Mouse (Mus musculus): ENCODE measurements around the gene Gpr146. TPM values are rescaled to one million over a fixed set of nuclear protein-coding genes. Genes with fewer than 3 reads are reported as not detected.
A peak's percentile ranks its signal among the peaks of the same experiment; 100 is the strongest.

The Gpr146 gene
- polyA plus RNA-seq, 1 experiment, result 11.7 TPM

DNA sequence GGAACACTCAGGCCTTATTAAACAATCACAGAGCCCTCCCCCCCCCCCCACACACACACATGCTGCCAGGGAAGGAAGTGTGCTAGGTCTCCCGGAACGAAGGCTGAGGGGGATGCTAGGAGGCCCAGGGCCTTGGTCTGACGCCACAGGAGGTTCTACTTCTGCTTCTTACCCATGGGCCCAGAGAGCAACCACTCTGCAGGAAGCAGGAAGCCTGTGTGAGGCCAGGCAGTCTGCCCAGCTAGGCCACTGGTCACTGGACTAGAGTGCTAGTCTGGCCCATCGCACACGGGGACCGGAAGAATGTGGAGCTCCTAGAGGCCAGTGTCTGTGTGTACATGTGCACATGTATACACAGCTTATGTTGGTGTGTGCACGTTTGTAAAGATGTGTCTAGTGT is 31.0 kb downstream of the Gpr146 start:
- H3ac ChIP-seq (ENCODE audit: control insufficient read depth, insufficient read length), result no peak overlapping the region
- no peaks in the 10 kb centered on the region for H3K36me3 ChIP-seq (ENCODE audit: control insufficient read depth, insufficient read depth)
- no peak overlapping the region for H3K4me3 ChIP-seq
- TF ChIP-seq POLR2AphosphoS2 (IDR thresholded peaks at IDR 0.05; ENCODE audit: insufficient read length, low read depth), result no peak
- TF ChIP-seq E2F4 (IDR thresholded peaks at IDR 0.05; ENCODE audit: insufficient read depth), result no peak
- TF ChIP-seq POLR2A (IDR thresholded peaks at IDR 0.05; ENCODE audit: insufficient read length, low read depth), result no peak
- TF ChIP-seq MAX (IDR thresholded peaks at IDR 0.05; ENCODE audit: low read depth), result no peak
- TF ChIP-seq USF1 (IDR thresholded peaks at IDR 0.05; ENCODE audit: low read depth), result no peak
- TF ChIP-seq CEBPB (IDR thresholded peaks at IDR 0.05; ENCODE audit: insufficient read depth, poor library complexity, severe bottlenecking), result no peak
- TF ChIP-seq REST (IDR thresholded peaks at IDR 0.05; ENCODE audit: insufficient read depth, insufficient read length), result no peak
- TF ChIP-seq TCF3 (IDR thresholded peaks at IDR 0.05; ENCODE audit: insufficient read length, low read depth), result no peak
- no peak for TF ChIP-seq TCF12 (IDR thresholded peaks at IDR 0.05; ENCODE audit: insufficient read depth, poor library complexity, severe bottlenecking)
- no peak for TF ChIP-seq SRF (IDR thresholded peaks at IDR 0.05; ENCODE audit: control insufficient read depth, insufficient read length, low read depth)
- TF ChIP-seq MYOG (IDR thresholded peaks at IDR 0.05; ENCODE audit: control insufficient read depth in 1 of 3, insufficient read depth in 1 of 3, insufficient read length in 2 of 3, low read depth in 2 of 3), result no peak
- no peak for TF ChIP-seq MYOD1 (IDR thresholded peaks at IDR 0.05; ENCODE audit: control insufficient read depth in 1 of 3, insufficient read length in 2 of 3, low read depth in 2 of 3)
- H3K4me2 ChIP-seq (ENCODE audit: low read depth), result no peak overlapping the region
- no peaks in the 10 kb centered on the region for H3K79me2 ChIP-seq (ENCODE audit: control insufficient read depth, insufficient read depth)
- no peaks in the 10 kb centered on the region for H3K27me3 ChIP-seq (ENCODE audit: control insufficient read depth, insufficient read depth, insufficient read length)

DNA sequence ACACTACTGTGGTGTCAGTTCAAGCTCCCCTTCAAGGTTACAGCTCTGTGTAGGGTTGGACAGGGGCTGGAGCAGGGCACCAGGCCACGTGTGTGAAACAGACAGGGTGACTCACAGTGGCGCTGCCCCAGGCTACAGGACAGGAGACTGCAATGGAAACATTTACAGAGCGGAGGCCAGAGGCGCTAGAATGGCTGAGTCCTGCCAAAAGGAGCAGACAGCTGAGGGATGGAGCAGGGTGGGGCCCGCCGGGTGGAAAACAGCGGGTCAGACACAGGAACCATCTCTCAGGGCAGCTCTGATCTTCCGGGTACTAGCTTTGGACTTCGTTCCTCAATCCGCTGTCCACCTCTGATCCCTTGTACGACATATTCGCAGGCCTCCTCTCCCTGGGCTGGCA is 31.9 kb downstream of the Gpr146 start:
- H3K4me3 ChIP-seq, result no peak overlapping the region
- H3K4me2 ChIP-seq (ENCODE audit: low read depth), result peak overlapping the region; percentile 55
- TF ChIP-seq REST (IDR thresholded peaks at IDR 0.05; ENCODE audit: insufficient read depth, insufficient read length), result no peak
- TF ChIP-seq MYOG (IDR thresholded peaks at IDR 0.05; ENCODE audit: control insufficient read depth in 1 of 3, insufficient read depth in 1 of 3, insufficient read length in 2 of 3, low read depth in 2 of 3), result peak; percentile 46 to 77 (median 61)
- TF ChIP-seq USF1 (IDR thresholded peaks at IDR 0.05; ENCODE audit: low read depth), result peak; percentile 48
- TF ChIP-seq TCF12 (IDR thresholded peaks at IDR 0.05; ENCODE audit: insufficient read depth, poor library complexity, severe bottlenecking), result no peak
- TF ChIP-seq POLR2AphosphoS2 (IDR thresholded peaks at IDR 0.05; ENCODE audit: insufficient read length, low read depth), result no peak
- TF ChIP-seq MAX (IDR thresholded peaks at IDR 0.05; ENCODE audit: low read depth), result no peak
- TF ChIP-seq TCF3 (IDR thresholded peaks at IDR 0.05; ENCODE audit: insufficient read length, low read depth), result no peak
- TF ChIP-seq MYOD1 (IDR thresholded peaks at IDR 0.05; ENCODE audit: control insufficient read depth in 1 of 3, insufficient read length in 2 of 3, low read depth in 2 of 3), result peak in 2 of 3 experiments; percentile 28 to 50
- TF ChIP-seq SRF (IDR thresholded peaks at IDR 0.05; ENCODE audit: control insufficient read depth, insufficient read length, low read depth), result no peak
- TF ChIP-seq POLR2A (IDR thresholded peaks at IDR 0.05; ENCODE audit: insufficient read length, low read depth), result no peak
- no peak for TF ChIP-seq CEBPB (IDR thresholded peaks at IDR 0.05; ENCODE audit: insufficient read depth, poor library complexity, severe bottlenecking)
- TF ChIP-seq E2F4 (IDR thresholded peaks at IDR 0.05; ENCODE audit: insufficient read depth), result no peak
- H3K79me2 ChIP-seq (ENCODE audit: control insufficient read depth, insufficient read depth), result no peaks in the 10 kb centered on the region
- no peaks in the 10 kb centered on the region for H3K36me3 ChIP-seq (ENCODE audit: control insufficient read depth, insufficient read depth)
- H3K27me3 ChIP-seq (ENCODE audit: control insufficient read depth, insufficient read depth, insufficient read length), result no peaks in the 10 kb centered on the region
- H3ac ChIP-seq (ENCODE audit: control insufficient read depth, insufficient read length), result no peak overlapping the region

DNA sequence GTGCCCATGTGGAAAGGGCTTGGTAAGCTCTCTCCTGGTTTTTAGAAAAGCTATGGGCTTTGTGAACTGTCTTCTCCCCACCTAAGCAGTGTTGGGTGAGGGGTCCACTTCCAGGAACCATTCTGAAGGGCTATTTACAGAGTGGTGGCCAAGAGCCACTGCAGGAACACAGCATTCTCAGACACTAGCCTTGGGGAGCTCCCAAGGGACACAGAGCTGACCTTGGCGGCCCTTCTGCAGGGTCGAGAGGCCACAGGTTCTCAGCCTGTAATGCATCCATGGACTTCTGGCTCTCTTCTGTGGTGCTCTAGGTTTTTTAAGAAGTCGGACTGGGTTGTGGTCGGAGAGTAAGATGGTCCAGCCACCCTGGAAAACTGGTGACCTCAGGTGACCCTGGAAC is 32.6 kb downstream of the Gpr146 start:
- Histone ChIP-seq H3K36me3 (ENCODE audit: control insufficient read depth, insufficient read depth) (no peaks in the 10 kb centered on the region), H3K27me3 (ENCODE audit: control insufficient read depth, insufficient read depth, insufficient read length) (no peaks in the 10 kb centered on the region), H3K4me3 (no peak overlapping the region), H3K4me2 (ENCODE audit: low read depth) (peak overlapping the region; percentile 55), H3ac (ENCODE audit: control insufficient read depth, insufficient read length) (no peak overlapping the region), H3K79me2 (ENCODE audit: control insufficient read depth, insufficient read depth) (no peaks in the 10 kb centered on the region)
- TF ChIP-seq MAX (IDR thresholded peaks at IDR 0.05; ENCODE audit: low read depth) (no peak), POLR2A (IDR thresholded peaks at IDR 0.05; ENCODE audit: insufficient read length, low read depth) (no peak), TCF3 (IDR thresholded peaks at IDR 0.05; ENCODE audit: insufficient read length, low read depth) (no peak), CEBPB (IDR thresholded peaks at IDR 0.05; ENCODE audit: insufficient read depth, poor library complexity, severe bottlenecking) (no peak)

DNA sequence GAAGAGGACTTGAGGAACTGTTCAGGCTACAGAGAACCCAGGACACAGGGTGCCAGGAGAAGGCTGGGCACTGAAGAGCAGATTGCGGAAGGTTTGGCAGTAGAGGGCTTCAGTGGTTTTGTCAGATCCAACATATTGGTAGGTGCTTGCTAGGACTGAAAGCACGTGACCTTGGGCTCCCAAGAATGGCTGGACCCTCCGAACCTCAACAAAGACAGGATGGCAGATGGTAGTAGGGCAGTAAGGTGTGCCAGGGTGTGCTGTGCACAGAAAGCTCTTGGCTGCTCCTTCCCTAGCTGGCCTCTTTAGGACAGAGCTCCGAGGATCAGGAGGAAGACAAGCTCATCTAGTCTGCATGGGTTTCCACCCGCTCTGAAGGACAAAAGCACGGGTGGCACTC is 33.6 kb downstream of the Gpr146 start:
- no peaks in the 10 kb centered on the region for H3K27me3 ChIP-seq (ENCODE audit: control insufficient read depth, insufficient read depth, insufficient read length)

More for the DNA sequence above, 33.6 kb downstream of the Gpr146 start:
- H3K36me3 ChIP-seq (ENCODE audit: control insufficient read depth, insufficient read depth), result no peaks in the 10 kb centered on the region
- TF ChIP-seq REST (IDR thresholded peaks at IDR 0.05; ENCODE audit: insufficient read depth, insufficient read length), result no peak
- TF ChIP-seq USF1 (IDR thresholded peaks at IDR 0.05; ENCODE audit: low read depth), result no peak
- TF ChIP-seq TCF12 (IDR thresholded peaks at IDR 0.05; ENCODE audit: insufficient read depth, poor library complexity, severe bottlenecking), result no peak
- TF ChIP-seq MYOD1 (IDR thresholded peaks at IDR 0.05; ENCODE audit: control insufficient read depth in 1 of 3, insufficient read length in 2 of 3, low read depth in 2 of 3), result no peak
- no peak for TF ChIP-seq MAX (IDR thresholded peaks at IDR 0.05; ENCODE audit: low read depth)
- TF ChIP-seq MYOG (IDR thresholded peaks at IDR 0.05; ENCODE audit: control insufficient read depth in 1 of 3, insufficient read depth in 1 of 3, insufficient read length in 2 of 3, low read depth in 2 of 3), result no peak
- TF ChIP-seq POLR2AphosphoS2 (IDR thresholded peaks at IDR 0.05; ENCODE audit: insufficient read length, low read depth), result no peak
- TF ChIP-seq TCF3 (IDR thresholded peaks at IDR 0.05; ENCODE audit: insufficient read length, low read depth), result no peak
- TF ChIP-seq POLR2A (IDR thresholded peaks at IDR 0.05; ENCODE audit: insufficient read length, low read depth), result no peak
- no peak for TF ChIP-seq SRF (IDR thresholded peaks at IDR 0.05; ENCODE audit: control insufficient read depth, insufficient read length, low read depth)
- TF ChIP-seq E2F4 (IDR thresholded peaks at IDR 0.05; ENCODE audit: insufficient read depth), result no peak
- TF ChIP-seq CEBPB (IDR thresholded peaks at IDR 0.05; ENCODE audit: insufficient read depth, poor library complexity, severe bottlenecking), result no peak
- H3ac ChIP-seq (ENCODE audit: control insufficient read depth, insufficient read length), result no peak overlapping the region
- no peak overlapping the region for H3K4me2 ChIP-seq (ENCODE audit: low read depth)
- H3K4me3 ChIP-seq, result no peak overlapping the region
- no peaks in the 10 kb centered on the region for H3K79me2 ChIP-seq (ENCODE audit: control insufficient read depth, insufficient read depth)
